Mouse (Mus musculus) retina, postnatal 1 day (tissue): ENCODE measurements around the gene Clybl.

ENCODE experiments used
- DNase-seq: peaks from one replicate; pipeline ENCODE4 v3.0.0-alpha.2; 2012

Gene Clybl

GRCm38 (mm10) chr14:122200247-122200885 lies 18.9 kb downstream of the Clybl start:
- no peak for DNase-seq

- no peak for DNase-seq
Measured at GRCm38 (mm10) chr14:122209177-122209576, 27.7 kb downstream of the Clybl start.

GRCm38 (mm10) chr14:122213590-122213989 lies 32.1 kb downstream of the Clybl start:
- no peak for DNase-seq

GRCm38 (mm10) chr14:122214126-122214525 lies 32.6 kb downstream of the Clybl start:
- DNase-seq: no peak

GRCm38 (mm10) chr14:122217221-122217620 lies 35.7 kb downstream of the Clybl start:
- no peak for DNase-seq

- DNase-seq: no peak
Measured at GRCm38 (mm10) chr14:122222934-122223374, 41.5 kb downstream of the Clybl start.

- peak; percentile 93 for DNase-seq
Measured at GRCm38 (mm10) chr14:122223461-122224102, 42.1 kb downstream of the Clybl start.

- DNase-seq: no peak
Measured at GRCm38 (mm10) chr14:122224103-122224494, 42.6 kb downstream of the Clybl start.

- DNase-seq: peak; percentile 27
Measured at GRCm38 (mm10) chr14:122224501-122224928, 43.0 kb downstream of the Clybl start.

GRCm38 (mm10) chr14:122225479-122226132 lies 44.1 kb downstream of the Clybl start:
- DNase-seq: peak; percentile 32

- peak; percentile 57 for DNase-seq
Measured at GRCm38 (mm10) chr14:122226133-122226515, 44.6 kb downstream of the Clybl start.

- DNase-seq: peak; percentile 47
Measured at GRCm38 (mm10) chr14:122226666-122227453, 45.4 kb downstream of the Clybl start.

GRCm38 (mm10) chr14:122227454-122227951 lies 46.0 kb downstream of the Clybl start:
- peak; percentile 66 for DNase-seq

- DNase-seq: peak; percentile 95
Measured at GRCm38 (mm10) chr14:122228816-122229551, 47.5 kb downstream of the Clybl start.

GRCm38 (mm10) chr14:122229988-122230387 lies 48.5 kb downstream of the Clybl start:
- DNase-seq: peak; percentile 36

- peak; percentile 77 for DNase-seq
Measured at GRCm38 (mm10) chr14:122230621-122231025, 49.1 kb downstream of the Clybl start.

- DNase-seq: no peak
Measured at GRCm38 (mm10) chr14:122231073-122231472, 49.6 kb downstream of the Clybl start.

GRCm38 (mm10) chr14:122233212-122233714 lies 51.8 kb downstream of the Clybl start:
- DNase-seq: no peak

- no peak for DNase-seq
Measured at GRCm38 (mm10) chr14:122243874-122244273, 62.4 kb downstream of the Clybl start.

- DNase-seq: no peak
Measured at GRCm38 (mm10) chr14:122246919-122247859, 65.7 kb downstream of the Clybl start.

- DNase-seq: no peak
Measured at GRCm38 (mm10) chr14:122249123-122249522, 67.6 kb downstream of the Clybl start.
